Mouse (Mus musculus) megakaryocyte, embryonic 14.5 days (primary cell): ENCODE results near the gene Trim39.

Experiments
- FLI1 ChIP-seq: IDR thresholded peaks from 2 replicates; pipeline ENCODE4 v1.6.1; 2012; ENCODE audit warnings: low read length, inconsistent platforms, mixed read lengths
- GATA1 ChIP-seq: IDR thresholded peaks from 3 replicates; pipeline ENCODE4 v1.6.1; 2012; ENCODE audit warnings: mixed read lengths, low read length, inconsistent platforms, borderline replicate concordance

DNA sequence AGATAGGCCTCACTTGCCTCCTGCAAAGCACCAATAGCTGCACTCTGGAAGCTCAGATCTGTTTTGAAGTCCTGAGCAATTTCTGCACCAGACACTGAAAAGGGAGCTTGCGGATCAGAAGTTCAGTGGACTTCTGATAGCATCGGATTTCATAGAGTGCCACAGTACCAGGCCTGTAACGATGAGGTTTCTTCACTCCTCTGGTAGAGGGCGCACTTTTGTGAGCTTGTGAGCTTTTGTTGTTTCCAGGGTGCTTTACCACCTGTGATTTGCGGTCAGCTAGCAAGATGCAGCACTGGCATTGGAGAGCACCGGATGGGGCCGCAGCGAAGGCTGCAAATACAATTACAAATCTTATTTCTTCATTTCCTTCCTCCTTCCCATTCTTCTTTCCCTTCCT, 45.1 kb downstream of the Trim39 start:
- TF ChIP-seq GATA1 = no peak
- no peak for TF ChIP-seq FLI1
